Mouse (Mus musculus) liver, embryonic 14.5 days (tissue): ENCODE measurements at regions not wholly inside any gene's neighbourhood (a gene's known extent, or its start where the extent isn't known, plus 50 kb on each side); places are given as distances from the start of the nearest gene placed in this dataset.

ENCODE experiments used
- CTCF ChIP-seq: IDR thresholded peaks from 2 replicates; pipeline ENCODE4 v1.5.1; 2016; ENCODE audit warnings: antibody characterized with exemption, low read depth, control low read depth
- EP300 ChIP-seq: IDR thresholded peaks from 2 replicates; pipeline ENCODE4 v1.6.1; 2016; ENCODE audit warnings: antibody characterized with exemption, low read depth

DNA sequence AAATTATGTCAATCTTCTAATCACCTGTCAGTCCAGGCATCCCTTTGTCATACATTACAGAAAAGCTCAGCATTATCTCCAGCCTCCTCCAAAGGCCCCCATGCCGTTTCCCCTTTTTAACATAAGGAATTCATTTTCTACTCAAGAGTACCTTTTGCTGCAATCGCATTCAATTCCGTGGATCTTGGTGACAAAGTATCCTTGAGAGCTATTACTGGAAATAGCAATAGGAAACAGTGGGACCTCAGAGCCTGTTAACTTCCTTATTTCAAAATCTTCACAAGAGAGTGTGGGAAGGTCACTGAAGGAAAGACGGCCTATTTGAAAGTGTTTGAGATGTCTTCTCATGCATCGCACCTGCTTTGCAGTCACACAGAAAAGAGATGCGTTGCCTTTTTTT lies 2811.0 kb upstream of the Gm7489 start:
- TF ChIP-seq CTCF = no peak
- no peak for TF ChIP-seq EP300
